Mouse (Mus musculus) kidney, adult 2 months (tissue): ENCODE data around the gene Pdcd1lg2.

Experiments
- CTCF ChIP-seq: fragments of 200-500 bp; conservative IDR thresholded peaks from 2 replicates; pipeline ENCODE4 v1.5.1; 2011; ENCODE audit warnings: low read depth, mild to moderate bottlenecking, control low read depth, low read length, moderate library complexity, mixed read lengths; ENCODE audit not compliant: insufficient read depth, insufficient read length
- POLR2A ChIP-seq: fragments of 200-500 bp; IDR thresholded peaks from one replicate; pipeline ENCODE4 v1.6.1; 2011; ENCODE audit warnings: low read depth, low read length, control low read depth

GRCm38 (mm10) chr19:29496786-29497557 lies 86.3 kb downstream of the Pdcd1lg2 start:
- TF ChIP-seq CTCF, result no peak
- no peak for TF ChIP-seq POLR2A
